Mouse (Mus musculus): ENCODE results near the gene Sppl3.

GRCm38 (mm10) chr5:115098195-115098594 lies 87.3 kb downstream of the Sppl3 start, which contains the start of gene Gm10401:
- no peak for TF ChIP-seq ZC3H11A (IDR thresholded peaks at IDR 0.05; ENCODE audit: low read depth, low read length)
- no peak for TF ChIP-seq MAZ (IDR thresholded peaks at IDR 0.05; ENCODE audit: low read depth, low read length)
- TF ChIP-seq CTCF (conservative IDR thresholded peaks at IDR 0.05 in 1 of 2, IDR thresholded peaks at IDR 0.05 in 1 of 2; ENCODE audit: low read depth in 2 of 2, low read length in 2 of 2) = no peak
- TF ChIP-seq TCF12 (IDR thresholded peaks at IDR 0.05; ENCODE audit: low read depth, low read length) = no peak

Data from CH12.LX (cell line).